Mouse (Mus musculus): ENCODE results near the gene Anapc1. TPM values are rescaled to one million over a fixed set of nuclear protein-coding genes. Genes with fewer than 3 reads are reported as not detected.
A peak's percentile ranks its signal among the peaks of the same experiment; 100 is the strongest.

Anapc1 gene
- polyA plus RNA-seq, 1 experiment from 2014 or later, result 54.6 TPM

- no peaks in the 10 kb centered on the region for H3K4me1 ChIP-seq (ENCODE audit: control insufficient read depth, insufficient read depth, low read length)
- H3K9me3 ChIP-seq (replicated peaks; ENCODE audit: control insufficient read depth, low read length), result no peaks in the 10 kb centered on the region
- no peak overlapping the region for H3K4me2 ChIP-seq (ENCODE audit: low read length)
- WGBS, result 75% methylated on average over 10 of the region's 10 CpGs
- ATAC-seq, result no peak
- no peak overlapping the region for H3K27ac ChIP-seq (ENCODE audit: low read depth, low read length)
- no peaks in the 10 kb centered on the region for H3K27me3 ChIP-seq (replicated peaks; ENCODE audit: control insufficient read depth, insufficient read depth, low read length)
- H3K36me3 ChIP-seq (ENCODE audit: control insufficient read depth, insufficient read depth, low read length), result no peaks in the 10 kb centered on the region
- H3K4me3 ChIP-seq (ENCODE audit: low read depth, low read length), result no peak overlapping the region
- no peak overlapping the region for H3K9ac ChIP-seq (ENCODE audit: low read length)
- DNase-seq (ENCODE audit: low spot score), result no peak
Measured at GRCm38 (mm10) chr2:128566304-128567147, 120.7 kb downstream of the Anapc1 start.

- DNase-seq (ENCODE audit: low spot score), result peak; percentile 16
- WGBS, result 62% methylated on average over 8 of the region's 8 CpGs
- no peak for ATAC-seq
- H3K27me3 ChIP-seq (replicated peaks; ENCODE audit: control insufficient read depth, insufficient read depth, low read length), result no peaks in the 10 kb centered on the region
- H3K4me2 ChIP-seq (ENCODE audit: low read length), result no peak overlapping the region
- no peak overlapping the region for H3K27ac ChIP-seq (ENCODE audit: low read depth, low read length)
- H3K9ac ChIP-seq (ENCODE audit: low read length), result no peak overlapping the region
- H3K36me3 ChIP-seq (ENCODE audit: control insufficient read depth, insufficient read depth, low read length), result no peaks in the 10 kb centered on the region
- no peak overlapping the region for H3K4me3 ChIP-seq (ENCODE audit: low read depth, low read length)
- no peaks in the 10 kb centered on the region for H3K4me1 ChIP-seq (ENCODE audit: control insufficient read depth, insufficient read depth, low read length)
- no peaks in the 10 kb centered on the region for H3K9me3 ChIP-seq (replicated peaks; ENCODE audit: control insufficient read depth, low read length)
Measured at GRCm38 (mm10) chr2:128565904-128566303, 121.3 kb downstream of the Anapc1 start.

- no peak overlapping the region for H3K9ac ChIP-seq (ENCODE audit: low read length)
- 90% methylated on average over 3 of the region's 3 CpGs for WGBS
- DNase-seq (ENCODE audit: low spot score), result no peak
- H3K36me3 ChIP-seq (ENCODE audit: control insufficient read depth, insufficient read depth, low read length), result no peaks in the 10 kb centered on the region
- no peaks in the 10 kb centered on the region for H3K27me3 ChIP-seq (replicated peaks; ENCODE audit: control insufficient read depth, insufficient read depth, low read length)
- no peaks in the 10 kb centered on the region for H3K9me3 ChIP-seq (replicated peaks; ENCODE audit: control insufficient read depth, low read length)
- no peak overlapping the region for H3K27ac ChIP-seq (ENCODE audit: low read depth, low read length)
- no peak overlapping the region for H3K4me3 ChIP-seq (ENCODE audit: low read depth, low read length)
- H3K4me1 ChIP-seq (ENCODE audit: control insufficient read depth, insufficient read depth, low read length), result no peaks in the 10 kb centered on the region
- H3K4me2 ChIP-seq (ENCODE audit: low read length), result no peak overlapping the region
- ATAC-seq, result no peak
Measured at GRCm38 (mm10) chr2:128564195-128564594, 123.0 kb downstream of the Anapc1 start.

Other genes starting within 250 kb of the Anapc1 start
- not detected in 2 replicates for gene Spdye4c, start 96.2 kb downstream of the Anapc1 start, polyA plus RNA-seq (2014; fragmentation: Nextera tagmentation; extraction: Ambion mirVana)
- gene Mertk, start 11.6 kb upstream of the Anapc1 start, polyA plus RNA-seq (2014; fragmentation: Nextera tagmentation; extraction: Ambion mirVana), result 0.62 and 1.1 TPM in 2 replicates
- gene Tmem87b, start 130.7 kb upstream of the Anapc1 start, polyA plus RNA-seq (2014; fragmentation: Nextera tagmentation; extraction: Ambion mirVana), result 28.0 and 36.8 TPM in 2 replicates
- gene Fbln7, start 175.6 kb upstream of the Anapc1 start, polyA plus RNA-seq (2014; fragmentation: Nextera tagmentation; extraction: Ambion mirVana), result 1.5 and 2.0 TPM in 2 replicates